Mouse (Mus musculus) ES-Bruce4 (cell line): ENCODE measurements around the gene Ugt2b1.

ENCODE experiments used
- CTCF ChIP-seq: IDR thresholded peaks from one replicate; pipeline ENCODE4 v1.8.1; 2011; ENCODE audit warnings: low read depth, low read length
- EP300 ChIP-seq: IDR thresholded peaks from 2 replicates; pipeline ENCODE4 v1.6.1; 2011; ENCODE audit warnings: low read depth, low read length; ENCODE audit not compliant: insufficient read depth
- POLR2A ChIP-seq: IDR thresholded peaks from one replicate; pipeline ENCODE4 v1.8.1; 2011; ENCODE audit warnings: low read length; ENCODE audit not compliant: insufficient read depth

- TF ChIP-seq CTCF (no peak), POLR2A (no peak), EP300 (no peak)
Measured at GRCm38 (mm10) chr5:86886620-86887019, 39.7 kb downstream of the Ugt2b1 start.
